Mouse (Mus musculus) cerebellum, postnatal 14 days (tissue): ENCODE data around the gene 1700029P11Rik.
A peak's percentile ranks its signal among the peaks of the same experiment; 100 is the strongest.

ENCODE experiments used
- DNase-seq, 2 experiments: peaks; one replicate each; pipeline ENCODE4 v3.0.0; 2021; ENCODE audit warnings: mixed read lengths in 2 of 2

Gene 1700029P11Rik

DNA sequence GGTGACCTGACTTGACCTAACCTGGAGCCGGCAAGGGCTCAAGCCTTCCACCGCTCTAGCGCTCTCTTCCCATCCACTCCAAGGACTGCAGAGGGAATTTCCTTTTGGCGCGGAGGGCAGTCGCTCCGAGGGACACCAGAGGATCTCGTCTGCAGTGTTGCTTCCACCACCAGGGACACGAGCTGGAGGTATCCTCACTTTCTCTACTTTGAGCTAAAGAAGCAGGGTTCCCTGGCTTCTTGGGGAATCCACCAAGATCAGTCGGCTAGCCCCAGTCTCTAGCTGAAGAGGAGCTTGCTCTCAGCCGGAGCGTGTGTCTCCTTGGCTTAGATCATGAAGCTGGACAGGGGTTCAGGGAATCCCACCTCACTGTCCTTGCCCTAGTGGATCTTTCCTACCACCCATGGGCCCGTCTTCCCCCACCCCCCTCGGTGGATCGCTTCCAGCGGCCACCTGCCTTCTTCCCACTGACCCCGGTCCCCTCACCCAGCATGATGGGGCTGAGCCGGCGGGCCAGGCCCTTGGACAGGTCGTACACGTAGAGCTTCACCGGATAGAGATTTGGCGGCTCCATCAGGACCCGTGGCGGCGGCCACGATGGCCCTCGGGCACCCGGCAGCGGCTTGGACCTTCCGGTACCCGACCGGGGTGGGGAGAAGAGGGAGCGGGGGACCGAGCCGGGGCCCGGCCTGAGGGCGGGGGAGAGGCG lies 35.2 kb downstream of the 1700029P11Rik start:
- peak; percentile 55 to 71 for DNase-seq

DNA sequence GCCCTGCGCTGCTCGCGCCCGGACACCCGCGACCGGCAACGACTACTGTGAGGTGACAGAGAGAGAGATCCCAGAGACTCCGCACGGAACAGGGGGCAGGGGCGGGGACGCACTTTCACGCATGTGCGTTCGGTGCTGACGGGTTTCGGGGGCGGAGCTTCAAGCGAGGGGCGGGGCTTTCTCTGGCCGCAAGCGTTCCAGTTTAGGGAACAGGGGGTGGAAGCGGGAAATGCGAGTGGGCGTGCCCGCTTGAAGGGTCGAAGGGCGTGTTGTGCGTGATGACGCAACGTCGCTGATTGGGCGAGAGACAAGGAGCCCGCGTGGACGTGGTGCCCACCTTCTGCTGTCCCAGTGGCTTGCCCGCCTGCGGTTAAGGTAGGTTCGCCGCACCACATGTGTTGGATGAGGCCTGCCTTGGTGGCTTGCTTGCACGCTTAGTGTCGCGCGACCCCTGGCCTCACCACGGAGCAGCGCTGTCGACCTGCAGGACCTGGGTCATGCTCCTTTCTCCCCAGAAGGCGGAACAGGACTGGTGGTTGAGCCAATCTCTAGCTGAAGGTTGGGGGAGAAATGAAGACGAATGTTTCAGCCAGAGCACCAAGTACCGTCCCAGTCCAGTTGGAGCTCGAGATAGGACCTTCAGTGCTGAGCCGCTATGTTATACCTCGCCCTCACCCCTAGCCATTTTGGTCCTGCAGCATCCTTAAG lies 35.9 kb downstream of the 1700029P11Rik start:
- peak; percentile 100 for DNase-seq

DNA sequence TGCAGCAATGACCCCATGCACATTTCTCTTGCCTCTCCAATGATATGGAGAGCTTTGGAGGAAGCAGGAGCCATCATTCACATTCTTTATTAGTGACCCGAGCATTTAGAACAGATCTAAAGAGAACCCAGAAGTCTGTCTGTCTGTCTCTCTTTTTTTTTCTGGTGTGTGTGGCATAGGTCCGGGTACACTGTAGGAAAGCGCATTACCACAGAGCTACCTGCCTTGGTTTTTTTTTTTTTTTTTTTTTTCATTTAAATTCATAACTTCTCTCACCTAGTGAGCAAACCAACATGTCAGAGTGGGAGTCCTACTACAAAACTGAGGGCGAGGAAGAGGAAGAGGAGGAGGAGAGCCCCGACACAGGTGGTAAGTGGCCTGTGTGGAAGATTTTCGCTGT lies 36.5 kb downstream of the 1700029P11Rik start:
- DNase-seq, result no peak

DNA sequence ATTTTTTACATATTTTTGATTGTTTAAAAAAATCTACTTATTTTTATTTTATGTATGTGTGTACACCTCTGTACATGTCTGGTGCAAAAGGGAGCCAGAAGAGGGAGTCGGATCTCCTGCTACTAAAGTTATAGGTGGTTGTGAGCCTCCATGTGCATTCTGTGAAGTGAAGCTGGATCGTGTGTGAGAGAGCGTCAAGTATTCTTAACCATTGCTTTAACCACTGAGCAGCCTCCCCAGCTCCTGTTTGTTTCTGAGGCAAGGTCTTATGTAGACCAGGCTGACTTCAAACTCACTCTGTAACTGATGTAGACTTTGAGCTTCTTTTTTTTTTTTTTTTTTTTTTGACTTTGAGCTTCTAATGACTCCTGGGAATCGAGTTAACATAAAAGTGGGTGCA lies 37.1 kb downstream of the 1700029P11Rik start:
- no peak for DNase-seq

DNA sequence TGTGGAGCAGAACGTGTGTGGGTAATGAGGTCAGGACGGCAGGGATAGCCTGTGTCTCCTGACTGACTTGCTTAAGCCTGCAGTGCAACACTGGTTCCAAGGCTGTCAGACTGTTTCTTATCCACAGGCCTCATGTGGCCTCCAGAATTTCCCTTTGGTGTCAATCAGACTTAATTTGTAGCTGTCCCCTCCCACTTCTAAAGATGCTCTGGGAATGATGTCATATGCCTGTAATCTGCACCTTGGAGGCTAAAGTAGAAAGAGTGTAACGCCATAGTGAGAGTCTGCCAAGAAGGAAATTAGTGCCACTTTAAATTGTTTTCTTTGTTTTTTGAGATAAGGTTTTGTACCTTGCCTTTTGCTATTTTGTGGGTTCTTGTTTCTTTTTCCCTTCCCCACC lies 38.9 kb downstream of the 1700029P11Rik start:
- DNase-seq, result no peak

DNA sequence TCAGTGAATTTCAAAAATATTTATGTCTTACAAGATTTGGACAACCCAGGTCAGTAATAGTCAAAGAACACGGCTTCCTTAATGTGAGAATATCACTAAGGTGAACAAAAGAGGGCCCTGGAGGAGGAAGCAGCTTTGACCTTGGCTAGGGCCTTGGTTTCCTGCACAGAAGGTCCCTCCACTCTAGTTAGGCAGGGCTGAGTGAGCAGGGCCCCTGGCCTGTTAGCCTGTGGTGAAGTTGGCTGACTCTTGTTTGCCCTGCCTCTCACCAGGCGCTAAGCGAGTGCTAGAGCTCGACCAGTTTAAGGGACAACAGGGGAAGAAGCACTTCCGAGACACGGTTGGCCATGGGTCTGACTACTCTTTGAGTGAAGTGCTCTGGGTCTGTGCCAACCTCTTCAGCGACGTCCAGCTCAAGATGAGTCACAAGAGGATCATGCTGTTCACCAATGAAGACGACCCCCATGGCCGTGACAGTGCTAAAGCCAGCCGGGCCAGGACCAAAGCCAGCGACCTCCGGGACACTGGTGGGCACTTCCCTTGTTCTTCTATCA lies 42.3 kb downstream of the 1700029P11Rik start:
- peak in 1 of 2 experiments; percentile 20 for DNase-seq

DNA sequence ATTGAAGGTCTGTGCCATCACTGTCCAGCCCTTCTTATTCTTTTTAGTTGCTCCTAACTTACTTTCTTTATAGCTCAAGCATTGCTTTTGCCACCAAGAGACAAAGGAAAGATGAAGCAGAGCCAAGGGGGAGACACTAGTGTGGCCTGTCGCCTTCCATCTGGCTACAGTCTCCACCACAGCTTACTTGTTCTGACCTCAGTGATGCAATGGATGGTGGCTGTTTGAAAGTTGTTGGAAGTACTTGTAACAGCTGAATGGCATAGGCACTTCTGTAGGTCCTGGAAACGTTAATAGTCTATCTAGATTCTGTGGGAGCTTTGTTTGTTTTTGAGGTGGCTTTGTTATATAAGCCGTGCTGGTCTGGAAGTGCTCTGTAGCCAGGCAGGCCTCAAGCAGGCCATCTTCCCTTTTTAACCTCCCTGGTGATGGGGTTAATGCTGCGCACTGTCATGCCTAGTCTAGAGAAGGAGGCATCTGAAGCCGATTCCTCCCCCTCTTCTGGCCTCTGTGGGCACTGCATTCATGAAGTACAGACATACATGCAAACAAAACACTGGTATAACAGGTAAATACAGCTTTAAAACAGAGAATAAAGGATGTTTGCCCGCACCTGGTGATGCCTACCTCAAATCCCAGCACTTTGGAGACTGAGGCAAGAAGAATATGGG lies 43.8 kb downstream of the 1700029P11Rik start:
- no peak for DNase-seq

DNA sequence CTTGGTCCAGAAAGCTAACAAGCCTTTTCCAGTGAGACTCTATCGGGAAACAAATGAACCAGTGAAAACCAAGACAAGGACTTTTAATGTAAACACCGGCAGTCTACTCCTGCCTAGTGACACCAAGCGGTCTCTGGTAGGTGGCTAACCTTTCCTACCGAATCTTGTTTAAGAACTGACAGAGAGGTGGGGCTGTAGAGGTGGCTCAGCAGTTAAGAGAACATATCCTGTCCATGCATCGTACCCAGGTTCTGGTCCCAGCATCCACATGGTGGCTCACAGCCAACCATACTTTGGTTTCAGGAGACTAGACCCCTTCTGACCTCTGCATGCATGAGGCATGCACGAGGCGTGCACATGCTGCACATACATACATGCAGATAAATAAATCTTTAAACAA lies 46.9 kb downstream of the 1700029P11Rik start:
- DNase-seq, result no peak

DNA sequence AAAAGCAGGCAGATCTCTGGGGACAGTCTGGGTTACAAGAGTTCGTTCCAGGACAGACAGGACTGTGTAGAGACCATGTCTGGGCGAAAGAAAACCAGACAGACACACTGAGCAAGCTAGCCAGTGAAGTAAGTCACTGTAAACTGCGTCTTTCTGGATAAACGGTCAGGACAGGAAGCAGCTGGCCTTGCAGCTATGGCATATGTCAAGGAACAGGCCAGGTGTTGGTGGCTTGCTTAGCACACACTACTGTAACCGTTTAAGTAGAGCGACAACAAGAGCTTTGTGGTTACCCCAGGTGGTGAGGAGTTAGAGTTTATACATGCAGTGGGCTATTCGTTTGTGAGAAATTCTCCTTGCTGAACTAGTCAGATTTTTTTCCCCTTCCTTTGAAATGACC lies 47.4 kb downstream of the 1700029P11Rik start:
- no peak for DNase-seq
